Comparison of ENCODE assay signal across 8 mouse cellular contexts in genomic region chr2:130451086-130451726, GRCm38 (mm10). TPM values are rescaled to one million over a fixed set of nuclear protein-coding genes. Genes with fewer than 3 reads are reported as not detected.
DNase-seq lines count a peak whose midpoint lies in the region; ATAC-seq and TF ChIP-seq lines count a peak whose summit lies in the region.

No protein-coding gene starts in this region.

- no peak for TF ChIP-seq POLR2A in lung, adult 2 months (IDR thresholded peaks at IDR 0.05; ENCODE audit: borderline replicate concordance, extremely low read depth, low read depth, low read length)

- H3K9ac ChIP-seq in embryonic facial prominence, embryonic 14.5 days (ENCODE audit: low read depth, low read length), result peak overlapping the region; percentile 85
- H3K9ac ChIP-seq in intestine, embryonic 15.5 days, result peak overlapping the region; percentile 88
- peak overlapping the region; percentile 93 for H3K9ac ChIP-seq in neural tube, embryonic 13.5 days

- H3K4me2 ChIP-seq in embryonic facial prominence, embryonic 14.5 days (ENCODE audit: low read depth, low read length), result peak overlapping the region; percentile 75
- H3K4me2 ChIP-seq in intestine, embryonic 15.5 days (replicated peaks), result peak overlapping the region; percentile 96
- H3K4me2 ChIP-seq in neural tube, embryonic 13.5 days, result peak overlapping the region; percentile 82

- H3K4me3 ChIP-seq in lung, adult 2 months (replicated peaks; ENCODE audit: extremely low read depth, low read depth, low read length), result peak overlapping the region; percentile 27
- H3K4me3 ChIP-seq in embryonic facial prominence, embryonic 14.5 days (ENCODE audit: low read depth, low read length), result peak overlapping the region; percentile 65
- peak overlapping the region; percentile 95 for H3K4me3 ChIP-seq in intestine, embryonic 15.5 days (replicated peaks)
- H3K4me3 ChIP-seq in neural tube, embryonic 13.5 days, result peak overlapping the region; percentile 84

- H3K4me1 ChIP-seq in lung, adult 2 months (ENCODE audit: control insufficient read depth, insufficient read depth, low read length), result peaks cover 11% of the 10 kb centered on the region
- peaks cover 15% of the 10 kb centered on the region for H3K4me1 ChIP-seq in embryonic facial prominence, embryonic 14.5 days (ENCODE audit: control insufficient read depth, insufficient read depth, low read length)
- peaks cover 14% of the 10 kb centered on the region for H3K4me1 ChIP-seq in intestine, embryonic 15.5 days (replicated peaks)
- H3K4me1 ChIP-seq in neural tube, embryonic 13.5 days (replicated peaks), result peaks cover 41% of the 10 kb centered on the region

- no peaks in the 10 kb centered on the region for H3K27me3 ChIP-seq in embryonic facial prominence, embryonic 14.5 days (replicated peaks; ENCODE audit: control insufficient read depth, insufficient read depth, low read length)
- no peaks in the 10 kb centered on the region for H3K27me3 ChIP-seq in intestine, embryonic 15.5 days (replicated peaks)
- peaks cover 14% of the 10 kb centered on the region for H3K27me3 ChIP-seq in neural tube, embryonic 13.5 days

- WGBS in lung, adult 2 months, result 49% methylated on average over 14 of the region's 14 CpGs
- 62% methylated on average over 14 of the region's 14 CpGs for WGBS in embryonic facial prominence, embryonic 14.5 days
- 63% methylated on average over 14 of the region's 14 CpGs for WGBS in intestine, embryonic 15.5 days
- 75% methylated on average over 14 of the region's 14 CpGs for WGBS in neural tube, embryonic 13.5 days

- no peak overlapping the region for H3K27ac ChIP-seq in embryonic facial prominence, embryonic 14.5 days (replicated peaks; ENCODE audit: low read depth, low read length)
- H3K27ac ChIP-seq in intestine, embryonic 15.5 days, result no peak overlapping the region
- H3K27ac ChIP-seq in neural tube, embryonic 13.5 days (replicated peaks), result no peak overlapping the region

- no peaks in the 10 kb centered on the region for H3K9me3 ChIP-seq in embryonic facial prominence, embryonic 14.5 days (ENCODE audit: control insufficient read depth, low read length)
- no peaks in the 10 kb centered on the region for H3K9me3 ChIP-seq in intestine, embryonic 15.5 days
- H3K9me3 ChIP-seq in neural tube, embryonic 13.5 days, result no peaks in the 10 kb centered on the region

- H3K36me3 ChIP-seq in embryonic facial prominence, embryonic 14.5 days (ENCODE audit: control insufficient read depth, insufficient read depth, low read length), result no peaks in the 10 kb centered on the region
- no peaks in the 10 kb centered on the region for H3K36me3 ChIP-seq in intestine, embryonic 15.5 days
- H3K36me3 ChIP-seq in neural tube, embryonic 13.5 days, result no peaks in the 10 kb centered on the region

- no peak for TF ChIP-seq CTCF in lung, adult 2 months (IDR thresholded peaks at IDR 0.05; ENCODE audit: insufficient read depth, low read length)

- no peak for DNase-seq in lung, adult 2 months
- DNase-seq in lung, postnatal 25 days (ENCODE audit: low spot score), result no peak
- DNase-seq in embryonic facial prominence, embryonic 14.5 days (ENCODE audit: low spot score), result no peak
- no peak for DNase-seq in testis, postnatal 14 days (ENCODE audit: low spot score)
- DNase-seq in ovary, adult 18-20 months (ENCODE audit: low spot score), result no peak
- no peak for DNase-seq in B cell, adult 2 months

- ATAC-seq in embryonic facial prominence, embryonic 14.5 days (ENCODE audit: low read depth), result no peak
- no peak for ATAC-seq in intestine, embryonic 15.5 days
- ATAC-seq in neural tube, embryonic 13.5 days (ENCODE audit: low read depth), result no peak

RNA-seq across cellular contexts. Expression of gene Ptpra, which starts 1.1 kb away (rescaled TPM):
- 56.5 and 64.3 TPM in 2 replicates for polyA plus RNA-seq in lung, adult 2 months (2012; rRNA removed)
- polyA plus RNA-seq in embryonic facial prominence, embryonic 14.5 days (2014; fragmentation: Nextera tagmentation; extraction: Ambion mirVana), result 111 and 115 TPM in 2 replicates
- polyA plus RNA-seq in intestine, embryonic 15.5 days (2015; fragmentation: Nextera tagmentation; extraction: Ambion mirVana), result 71.9 and 73.9 TPM in 2 replicates
- 123 and 131 TPM in 2 replicates for polyA plus RNA-seq in neural tube, embryonic 13.5 days (2015; fragmentation: Nextera tagmentation; extraction: Ambion mirVana)

RNA-seq across cellular contexts. Expression of gene Pced1a, which starts 26.7 kb away (rescaled TPM):
- 31.7 and 33.2 TPM in 2 replicates for polyA plus RNA-seq in lung, adult 2 months (2012; rRNA removed)
- polyA plus RNA-seq in embryonic facial prominence, embryonic 14.5 days (2014; fragmentation: Nextera tagmentation; extraction: Ambion mirVana), result 12.2 and 12.3 TPM in 2 replicates
- polyA plus RNA-seq in intestine, embryonic 15.5 days (2015; fragmentation: Nextera tagmentation; extraction: Ambion mirVana), result 10.5 and 11.8 TPM in 2 replicates
- 10.2 and 11.7 TPM in 2 replicates for polyA plus RNA-seq in neural tube, embryonic 13.5 days (2015; fragmentation: Nextera tagmentation; extraction: Ambion mirVana)

RNA-seq across cellular contexts. Expression of gene Vps16, which starts 27.1 kb away (rescaled TPM):
- 45.3 and 67.2 TPM in 2 replicates for polyA plus RNA-seq in lung, adult 2 months (2012; rRNA removed)
- 51.6 and 66.0 TPM in 2 replicates for polyA plus RNA-seq in embryonic facial prominence, embryonic 14.5 days (2014; fragmentation: Nextera tagmentation; extraction: Ambion mirVana)
- polyA plus RNA-seq in intestine, embryonic 15.5 days (2015; fragmentation: Nextera tagmentation; extraction: Ambion mirVana), result 74.3 and 76.7 TPM in 2 replicates
- polyA plus RNA-seq in neural tube, embryonic 13.5 days (2015; fragmentation: Nextera tagmentation; extraction: Ambion mirVana), result 98.2 and 103 TPM in 2 replicates

RNA-seq across cellular contexts. Expression of gene Tmem239, which starts 44.9 kb away (rescaled TPM):
- not detected in 2 replicates for polyA plus RNA-seq in lung, adult 2 months (2012; rRNA removed)
- not detected in 2 replicates for polyA plus RNA-seq in embryonic facial prominence, embryonic 14.5 days (2014; fragmentation: Nextera tagmentation; extraction: Ambion mirVana)
- not detected in 2 replicates for polyA plus RNA-seq in intestine, embryonic 15.5 days (2015; fragmentation: Nextera tagmentation; extraction: Ambion mirVana)
- 0.29 TPM in 1 of 2 replicates, not detected in the other for polyA plus RNA-seq in neural tube, embryonic 13.5 days (2015; fragmentation: Nextera tagmentation; extraction: Ambion mirVana)

RNA-seq across cellular contexts. Expression of gene 1700020A23Rik, which starts 46.1 kb away (rescaled TPM):
- polyA plus RNA-seq in lung, adult 2 months (2012; rRNA removed), result not detected in 2 replicates
- not detected in 2 replicates for polyA plus RNA-seq in embryonic facial prominence, embryonic 14.5 days (2014; fragmentation: Nextera tagmentation; extraction: Ambion mirVana)
- polyA plus RNA-seq in intestine, embryonic 15.5 days (2015; fragmentation: Nextera tagmentation; extraction: Ambion mirVana), result not detected in 2 replicates
- polyA plus RNA-seq in neural tube, embryonic 13.5 days (2015; fragmentation: Nextera tagmentation; extraction: Ambion mirVana), result not detected in 2 replicates

Comparison
In these comparisons a context has a peak if more than half of its experiments do, and no peak if none do; other contexts are left out.
1. H3K4me3 ChIP-seq: peak in every context shown above with its lines; median percentile 95 in intestine, embryonic 15.5 days; 84 in neural tube, embryonic 13.5 days; 65 in embryonic facial prominence, embryonic 14.5 days; 27 in lung, adult 2 months.